ENCODE assay signal across 12 mouse cellular contexts in the genomic region with DNA sequence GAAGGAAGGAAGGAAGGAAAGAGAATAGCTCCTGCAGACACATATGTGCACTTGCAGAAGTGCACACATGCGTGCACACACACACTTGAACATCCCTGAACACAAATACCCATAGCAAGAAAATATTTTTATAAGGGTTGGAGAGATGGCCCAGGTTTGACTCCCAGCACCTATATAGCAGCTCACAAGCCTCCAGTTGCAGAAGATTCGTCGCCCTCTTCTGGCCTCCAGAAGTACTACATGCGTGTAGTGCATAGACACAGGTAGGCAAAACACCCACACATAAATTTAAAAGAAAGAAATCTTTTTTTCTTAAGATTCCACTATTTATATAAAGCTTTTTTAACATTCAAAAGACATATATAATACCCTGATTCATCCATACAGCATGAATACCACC.
DNase-seq lines count a peak whose midpoint lies in the region; ATAC-seq and TF ChIP-seq lines count a peak whose summit lies in the region.
"Had no signal": no experiment of that assay in that cellular context is flagged by ENCODE, and none has a peak within 500 bp of the region (broad histone marks: within the 10 kb centered on the region; RNA-seq: fewer than 3 reads in every experiment).

No protein-coding gene starts in this region.

- no peaks in the 10 kb centered on the region for H3K36me3 ChIP-seq in kidney, postnatal 0 days (ENCODE audit: insufficient read depth, low read length)
- no peaks in the 10 kb centered on the region for H3K36me3 ChIP-seq in testis, adult 2 months (ENCODE audit: control insufficient read depth, insufficient read depth, low read length)
- H3K36me3 ChIP-seq: midbrain, embryonic 12.5 days had no signal

- no peaks in the 10 kb centered on the region; the same call in 1 of the 2 replicates for H3K27me3 ChIP-seq in cerebellum, adult 2 months (ENCODE audit: control insufficient read depth, insufficient read depth, low read length)
- H3K27me3 ChIP-seq in kidney, postnatal 0 days (ENCODE audit: insufficient read depth, low read length), result no peaks in the 10 kb centered on the region
- H3K27me3 ChIP-seq in testis, adult 2 months (ENCODE audit: control insufficient read depth, insufficient read depth, low read length), result no peaks in the 10 kb centered on the region

- peak; percentile 28; the same call in 1 of the 2 replicates for TF ChIP-seq CTCF in cerebellum, adult 2 months (IDR thresholded peaks at IDR 0.05; ENCODE audit: borderline replicate concordance, insufficient read depth, low read depth, low read length)
- TF ChIP-seq CTCF in kidney, postnatal 0 days (IDR thresholded peaks at IDR 0.05; ENCODE audit: low read depth), result peak; percentile 50
- TF ChIP-seq CTCF in testis, adult 2 months (IDR thresholded peaks at IDR 0.05; ENCODE audit: control insufficient read depth, insufficient read depth, insufficient replicate concordance, low read depth, low read length), result peak; percentile 49; the same call in 1 of the 2 replicates

- H3K9ac ChIP-seq in kidney, postnatal 0 days (ENCODE audit: low read depth, low read length), result no peak overlapping the region
- H3K9ac ChIP-seq: midbrain, embryonic 12.5 days had no signal

- H3K4me3 ChIP-seq in cerebellum, adult 2 months (replicated peaks; ENCODE audit: insufficient read depth, low read depth, low read length), result no peak overlapping the region
- no peak overlapping the region for H3K4me3 ChIP-seq in kidney, postnatal 0 days (replicated peaks; ENCODE audit: low read depth, low read length)
- no peak overlapping the region for H3K4me3 ChIP-seq in testis, adult 2 months (ENCODE audit: control insufficient read depth, low read depth, low read length)
- H3K4me3 ChIP-seq: erythroblast, embryonic 14.5 days; midbrain, embryonic 12.5 days had no signal

- no peak overlapping the region for H3K4me2 ChIP-seq in kidney, postnatal 0 days (ENCODE audit: low read length)
- H3K4me2 ChIP-seq: midbrain, embryonic 12.5 days had no signal

- 0 out of 2 replicates have a peak, but pooled peaks cover 3% of the 10 kb centered on the region for H3K4me1 ChIP-seq in cerebellum, adult 2 months (ENCODE audit: control insufficient read depth, insufficient read depth, low read length)
- no peaks in the 10 kb centered on the region for H3K4me1 ChIP-seq in kidney, postnatal 0 days (replicated peaks; ENCODE audit: insufficient read depth, low read length)
- no peaks in the 10 kb centered on the region for H3K4me1 ChIP-seq in testis, adult 2 months (ENCODE audit: control insufficient read depth, insufficient read depth, low read length)

- no peaks in the 10 kb centered on the region for H3K9me3 ChIP-seq in kidney, postnatal 0 days (replicated peaks; ENCODE audit: low read length)
- H3K9me3 ChIP-seq: midbrain, embryonic 12.5 days had no signal

- no peak for TF ChIP-seq POLR2A in cerebellum, adult 2 months (IDR thresholded peaks at IDR 0.05; ENCODE audit: borderline replicate concordance, insufficient read depth, low read length)
- no peak for TF ChIP-seq POLR2A in testis, adult 2 months (IDR thresholded peaks at IDR 0.05; ENCODE audit: control insufficient read depth, low read depth, low read length)

- WGBS in cerebellum, adult 2 months, result 69% methylated on average over 4 of the region's 4 CpGs
- 53% methylated on average over 4 of the region's 4 CpGs for WGBS in kidney, postnatal 0 days

- no peak for DNase-seq in cerebellum, adult 2 months
- no peak for DNase-seq in cerebellum, adult 11-12 months
- DNase-seq in kidney, postnatal 0 days (ENCODE audit: low spot score), result no peak
- no peak for DNase-seq in kidney, postnatal 14 days
- DNase-seq in testis, postnatal 14 days (ENCODE audit: low spot score), result no peak
- DNase-seq in thymus, postnatal 25 days, result peak; percentile 6
- DNase-seq in spleen, postnatal 14 days (ENCODE audit: low spot score in 2 of 2), result no peak
- DNase-seq: B cell, adult 2 months; gastrocnemius, postnatal 14 days had no signal

- H3K27ac ChIP-seq in cerebellum, adult 2 months (ENCODE audit: insufficient read depth, low read length), result no peak overlapping the region
- H3K27ac ChIP-seq in kidney, postnatal 0 days, result no peak overlapping the region
- no peak overlapping the region for H3K27ac ChIP-seq in testis, adult 2 months (ENCODE audit: control insufficient read depth, insufficient read depth, low read depth, low read length)
- H3K27ac ChIP-seq: midbrain, embryonic 12.5 days had no signal

- no peak for ATAC-seq in kidney, postnatal 0 days (replicated peaks; ENCODE audit: low FRiP score, low read depth)
